Mouse (Mus musculus): ENCODE measurements around the gene Gm45233. TPM values are rescaled to one million over a fixed set of nuclear protein-coding genes. Genes with fewer than 3 reads are reported as not detected.

Gene Gm45233
- polyA plus RNA-seq, 1 experiment from 2014 or later, result 0.50 TPM

DNA sequence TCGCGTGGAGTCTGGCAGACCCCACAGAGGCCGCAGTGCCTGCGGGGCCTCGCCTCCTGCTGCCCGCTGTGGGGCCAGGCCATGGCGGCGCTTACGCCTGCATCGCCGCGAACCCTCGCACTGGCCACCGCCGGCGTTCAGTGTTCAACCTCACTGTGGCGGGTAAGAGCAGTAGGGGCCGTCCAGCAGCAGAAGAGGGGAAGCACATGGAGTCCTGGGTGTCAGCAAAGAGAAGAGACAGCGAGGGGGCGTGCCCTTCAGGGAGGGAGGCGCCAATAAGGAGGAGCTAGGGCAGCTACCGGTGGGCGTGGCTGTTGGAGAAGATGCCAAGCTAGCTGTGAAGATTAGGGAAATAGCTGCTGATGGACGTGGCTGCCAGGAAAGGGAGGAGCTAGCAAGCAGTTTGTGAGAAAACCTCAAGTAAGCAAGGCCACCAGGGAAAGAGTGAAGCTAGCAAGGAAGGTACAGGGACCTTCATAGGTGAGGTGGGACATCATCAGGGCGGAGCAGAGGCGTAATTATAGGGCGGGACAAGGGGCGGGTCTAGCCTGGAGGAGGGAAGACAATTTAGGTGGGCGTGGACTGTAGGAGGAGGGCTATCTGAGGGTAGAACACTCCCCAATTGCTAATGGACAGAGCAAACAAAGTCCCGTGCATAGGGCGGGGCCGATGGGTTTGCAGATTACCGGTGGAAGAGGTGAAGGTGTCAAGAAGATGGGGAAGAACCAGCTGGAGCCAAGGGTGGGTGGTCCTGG is 21.6 kb downstream of the Gm45233 start:
- ATAC-seq (peak; percentile 77), DNase-seq (ENCODE audit: low read depth, low spot score) (no peak)
- TF ChIP-seq CTCF (IDR thresholded peaks at IDR 0.05), result no peak
- ChIA-PET POLR2A (no interaction called here), CTCF (interaction anchor here (1.0 to 2.5 kb wide), 5 partner anchors 21 to 43 kb away, joined by 3 to 15 read pairs (median 4); partner anchors contain the start of genes Etfb and Gm45233)
- no peaks in the 10 kb centered on the region for H3K27me3 ChIP-seq
- in situ Hi-C loops (cut with MboI; ENCODE audit: low pct_unique_long_range_greater_than_20kb), result loop anchor here (5.0 kb wide), 1 partner anchor 183 kb away; no protein-coding TSS in a partner anchor

DNA sequence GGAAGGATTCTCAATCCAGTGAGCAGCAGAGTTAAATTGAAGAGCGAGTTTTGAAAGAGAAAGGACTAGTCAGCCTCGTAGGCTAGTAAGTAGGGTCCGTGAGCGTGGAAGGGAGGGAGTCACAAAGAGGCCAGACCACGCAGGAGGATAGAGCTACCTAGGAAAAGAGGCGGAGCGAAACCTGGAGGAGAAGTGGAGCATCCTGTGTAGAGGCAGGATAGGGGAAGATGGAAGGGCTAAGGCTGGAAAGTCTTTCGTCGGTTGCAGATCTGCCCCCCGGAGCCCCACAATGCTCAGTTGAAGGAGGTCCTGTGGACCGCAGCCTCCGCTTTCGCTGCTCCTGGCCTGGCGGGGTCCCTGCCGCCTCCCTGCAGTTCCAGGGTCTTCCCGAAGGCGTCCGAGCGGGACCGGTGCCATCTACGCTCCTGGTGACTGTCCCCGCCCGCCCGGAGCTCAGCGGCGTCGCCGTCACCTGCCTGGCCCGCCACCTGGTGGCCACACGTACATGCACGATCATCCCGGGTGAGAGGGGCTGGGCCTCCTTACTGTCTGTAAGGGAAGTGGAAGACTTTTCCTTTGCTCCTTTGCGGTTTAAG is 22.3 kb downstream of the Gm45233 start:
- DNase-seq (ENCODE audit: low read depth, low spot score) (no peak), ATAC-seq (peak; percentile 60)
- POLR2A ChIA-PET, result no interaction called here
- H3K27me3 ChIP-seq, result no peaks in the 10 kb centered on the region
- no peak for TF ChIP-seq CTCF (IDR thresholded peaks at IDR 0.05)
- CTCF ChIA-PET, result interaction anchor here (1.0 to 2.5 kb wide), 6 partner anchors 22 to 44 kb away, joined by 3 to 15 read pairs (median 4); partner anchors contain the start of genes Etfb and Gm45233
- in situ Hi-C loops (cut with MboI; ENCODE audit: low pct_unique_long_range_greater_than_20kb), result loop anchor here (5.0 kb wide), 1 partner anchor 184 kb away; no protein-coding TSS in a partner anchor

- ChIA-PET POLR2A (no interaction called here), CTCF (interaction anchor here (0.7 to 1.9 kb wide), 9 partner anchors 9 to 165 kb away, joined by 3 to 12 read pairs (median 4); no protein-coding TSS in a partner anchor)
- DNase-seq (ENCODE audit: low read depth, low spot score), result no peak
- TF ChIP-seq CTCF (IDR thresholded peaks at IDR 0.05), result no peak
- H3K27me3 ChIP-seq, result no peaks in the 10 kb centered on the region
- no peak for ATAC-seq
- in situ Hi-C loops (cut with MboI; ENCODE audit: low pct_unique_long_range_greater_than_20kb), result no loop called here
Observed at GRCm38 (mm10) chr7:43470373-43470772, 26.4 kb downstream of the Gm45233 start.

- ChIA-PET CTCF (no interaction called here), POLR2A (no interaction called here)
- ATAC-seq, result no peak
- no peaks in the 10 kb centered on the region for H3K27me3 ChIP-seq
- no peak for TF ChIP-seq CTCF (IDR thresholded peaks at IDR 0.05)
- in situ Hi-C loops (cut with MboI; ENCODE audit: low pct_unique_long_range_greater_than_20kb), result no loop called here
- no peak for DNase-seq (ENCODE audit: low read depth, low spot score)
Observed at GRCm38 (mm10) chr7:43475706-43476105, 31.8 kb downstream of the Gm45233 start.

DNA sequence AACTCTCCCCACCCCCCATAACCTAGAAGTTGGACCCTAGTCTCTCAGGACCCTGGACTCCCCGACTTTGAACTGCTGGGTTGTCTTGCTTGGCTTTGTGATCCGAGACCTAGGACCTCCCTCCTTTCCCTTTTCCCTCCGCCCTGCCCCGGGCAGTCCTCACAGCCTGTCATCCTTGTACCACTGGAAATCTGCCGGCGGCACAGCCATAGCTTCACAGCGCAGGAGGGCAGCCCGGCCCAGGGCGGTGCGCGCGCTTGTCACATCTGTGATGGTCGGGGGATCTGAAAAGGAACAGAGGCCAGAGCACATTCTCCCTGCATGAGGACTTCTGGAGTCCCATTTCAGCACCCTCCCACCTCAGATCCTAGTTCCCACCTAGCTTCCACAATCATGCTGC is 32.4 kb downstream of the Gm45233 start:
- no peak for TF ChIP-seq CTCF (IDR thresholded peaks at IDR 0.05)
- DNase-seq (ENCODE audit: low read depth, low spot score), result no peak
- CTCF ChIA-PET, result no interaction called here
- POLR2A ChIA-PET, result no interaction called here
- in situ Hi-C loops (cut with MboI; ENCODE audit: low pct_unique_long_range_greater_than_20kb), result no loop called here
- no peaks in the 10 kb centered on the region for H3K27me3 ChIP-seq
- ATAC-seq, result no peak

GRCm38 (mm10) chr7:43481191-43481590 is 37.3 kb downstream of the Gm45233 start:
- in situ Hi-C loops (cut with MboI; ENCODE audit: low pct_unique_long_range_greater_than_20kb), result no loop called here
- ATAC-seq, result peak; percentile 67
- POLR2A ChIA-PET, result interaction anchor here (0.9 kb wide), 1 partner anchor 62 kb away, joined by 3 read pairs; no protein-coding TSS in a partner anchor
- CTCF ChIA-PET, result interaction anchor here (0.8 kb wide), 1 partner anchor 21 kb away, joined by 3 read pairs; no protein-coding TSS in a partner anchor
- no peaks in the 10 kb centered on the region for H3K27me3 ChIP-seq
- peak; percentile 49 for DNase-seq (ENCODE audit: low read depth, low spot score)
- TF ChIP-seq CTCF (IDR thresholded peaks at IDR 0.05), result no peak

GRCm38 (mm10) chr7:43482090-43482716 is 38.3 kb downstream of the Gm45233 start:
- no peak for TF ChIP-seq CTCF (IDR thresholded peaks at IDR 0.05)
- POLR2A ChIA-PET, result no interaction called here
- ATAC-seq, result no peak
- CTCF ChIA-PET, result interaction anchor here (0.8 kb wide), 1 partner anchor 22 kb away, joined by 3 read pairs; no protein-coding TSS in a partner anchor
- in situ Hi-C loops (cut with MboI; ENCODE audit: low pct_unique_long_range_greater_than_20kb), result no loop called here
- no peak for DNase-seq (ENCODE audit: low read depth, low spot score)
- no peaks in the 10 kb centered on the region for H3K27me3 ChIP-seq

- CTCF ChIA-PET, result no interaction called here
- no peak for TF ChIP-seq CTCF (IDR thresholded peaks at IDR 0.05)
- peak; percentile 38 for ATAC-seq
- POLR2A ChIA-PET, result no interaction called here
- in situ Hi-C loops (cut with MboI; ENCODE audit: low pct_unique_long_range_greater_than_20kb), result no loop called here
- H3K27me3 ChIP-seq, result no peaks in the 10 kb centered on the region
- no peak for DNase-seq (ENCODE audit: low read depth, low spot score)
Observed at GRCm38 (mm10) chr7:43483236-43483635, 39.3 kb downstream of the Gm45233 start.

DNA sequence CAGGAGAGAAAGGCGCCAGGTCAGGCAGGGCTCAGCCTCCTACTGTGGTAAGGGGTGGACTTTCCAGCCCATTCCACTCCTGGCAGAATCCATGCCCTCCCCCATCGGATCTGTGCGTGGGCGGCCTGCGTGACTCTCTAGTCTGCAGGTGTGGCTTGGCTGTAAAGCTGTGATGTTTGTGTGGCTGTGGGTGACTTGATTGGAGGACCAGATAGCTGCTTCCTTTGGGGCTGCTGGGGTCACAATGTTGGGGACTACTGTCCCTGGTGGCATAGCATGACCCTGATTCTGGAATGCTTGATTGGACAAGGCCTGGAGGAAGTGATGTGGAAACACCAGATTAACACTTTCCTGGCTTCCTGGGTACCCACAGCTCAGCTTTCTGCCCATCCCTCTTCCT is 44.7 kb downstream of the Gm45233 start:
- CTCF ChIA-PET, result interaction anchor here (0.9 kb wide), 1 partner anchor 110 kb away, joined by 3 read pairs; no protein-coding TSS in a partner anchor
- TF ChIP-seq CTCF (IDR thresholded peaks at IDR 0.05), result no peak
- DNase-seq (ENCODE audit: low read depth, low spot score), result no peak
- H3K27me3 ChIP-seq, result peaks cover 8% of the 10 kb centered on the region
- POLR2A ChIA-PET, result interaction anchor here (0.6 kb wide), 1 partner anchor 17 kb away, joined by 5 read pairs; no protein-coding TSS in a partner anchor
- ATAC-seq, result no peak
- in situ Hi-C loops (cut with MboI; ENCODE audit: low pct_unique_long_range_greater_than_20kb), result no loop called here

GRCm38 (mm10) chr7:43489631-43490125 is 45.8 kb downstream of the Gm45233 start, which contains the start of gene Iglon5:
Iglon5 (minus strand) TSS chr7:43490075.
- in situ Hi-C loops (cut with MboI; ENCODE audit: low pct_unique_long_range_greater_than_20kb), result no loop called here
- DNase-seq (ENCODE audit: low read depth, low spot score) (no peak), ATAC-seq (peak; percentile 12)
- ChIA-PET CTCF (no interaction called here), POLR2A (no interaction called here)
- TF ChIP-seq CTCF (IDR thresholded peaks at IDR 0.05), result no peak
- peaks cover 10% of the 10 kb centered on the region for H3K27me3 ChIP-seq
